Mouse (Mus musculus): ENCODE data around the gene Chd9.
"Not testable (repeated sequence)": the region's sequence is repeated elsewhere in the genome, so short reads cannot be mapped to it uniquely, and the experiment has no call there.

Chd9 gene

GRCm38 (mm10) chr8:90873051-90873450 lies 44.9 kb downstream of the Chd9 start:
- no peak for DNase-seq

GRCm38 (mm10) chr8:90876213-90876721 lies 48.1 kb downstream of the Chd9 start:
- peak; percentile 35 for DNase-seq

- peak; percentile 77 for DNase-seq
These were observed 48.7 kb downstream of the Chd9 start for GRCm38 (mm10) chr8:90876722-90877429.

GRCm38 (mm10) chr8:90877430-90877975 lies 49.4 kb downstream of the Chd9 start:
- peak; percentile 21 for DNase-seq

GRCm38 (mm10) chr8:90878551-90878950 lies 50.4 kb downstream of the Chd9 start:
- DNase-seq, result peak; percentile 17

- no peak for DNase-seq
These were observed 51.9 kb downstream of the Chd9 start for GRCm38 (mm10) chr8:90880041-90880440.

- no peak for DNase-seq
These were observed 53.0 kb downstream of the Chd9 start for GRCm38 (mm10) chr8:90881181-90881580.

- DNase-seq, result no peak
These were observed 54.0 kb downstream of the Chd9 start for GRCm38 (mm10) chr8:90882088-90882691.

GRCm38 (mm10) chr8:90885671-90886368 lies 57.7 kb downstream of the Chd9 start:
- no peak for DNase-seq

GRCm38 (mm10) chr8:90886369-90886712 lies 58.2 kb downstream of the Chd9 start:
- DNase-seq, result not testable (repeated sequence)

GRCm38 (mm10) chr8:90887328-90887727 lies 59.2 kb downstream of the Chd9 start:
- not testable (repeated sequence) for DNase-seq

GRCm38 (mm10) chr8:90891872-90892578 lies 63.9 kb downstream of the Chd9 start:
- DNase-seq, result no peak

GRCm38 (mm10) chr8:90892579-90892919 lies 64.4 kb downstream of the Chd9 start:
- no peak for DNase-seq

GRCm38 (mm10) chr8:90894231-90894914 lies 66.2 kb downstream of the Chd9 start:
- DNase-seq, result no peak

GRCm38 (mm10) chr8:90897343-90897742 lies 69.2 kb downstream of the Chd9 start:
- no peak for DNase-seq

- no peak for DNase-seq
These were observed 70.4 kb downstream of the Chd9 start for GRCm38 (mm10) chr8:90898578-90898977.

GRCm38 (mm10) chr8:90902002-90902401 lies 73.8 kb downstream of the Chd9 start:
- no peak for DNase-seq

GRCm38 (mm10) chr8:90904171-90904706 lies 76.1 kb downstream of the Chd9 start:
- DNase-seq, result no peak

GRCm38 (mm10) chr8:90906922-90907321 lies 78.8 kb downstream of the Chd9 start:
- DNase-seq, result no peak

- no peak for DNase-seq
These were observed 79.3 kb downstream of the Chd9 start for GRCm38 (mm10) chr8:90907516-90907847.

GRCm38 (mm10) chr8:90907848-90908551 lies 79.8 kb downstream of the Chd9 start:
- peak; percentile 95 for DNase-seq

Measured in thymus, postnatal 14 days (tissue).